Mouse (Mus musculus) hindbrain, embryonic 16.5 days (tissue): Measurements from ENCODE around the gene Sipa1l3. TPM values are rescaled to one million over a fixed set of nuclear protein-coding genes. Genes with fewer than 3 reads are reported as not detected.

ENCODE experiments used
- ATAC-seq: fragments of 200-750 bp; cut with Nextera tagmentation; 2 replicates; pipeline ENCODE4 v1.8.0; 2017; ENCODE audit warnings: moderate TSS enrichment, moderate library complexity
- H3K27ac ChIP-seq: fragments of 300-500 bp; sonication (generic); 2 replicates; pipeline ENCODE4 v1.5.1; 2014; ENCODE audit warnings: low read depth, mild to moderate bottlenecking, control low read depth, low read length, moderate library complexity
- H3K27me3 ChIP-seq: fragments of 300-500 bp; sonication (generic); replicated peaks from 2 replicates; pipeline ENCODE4 v1.6.1; 2014; ENCODE audit warnings: low read length; ENCODE audit not compliant: control insufficient read depth, insufficient read depth
- H3K36me3 ChIP-seq: fragments of 300-500 bp; sonication (generic); 2 replicates; pipeline ENCODE4 v1.6.1; 2014; ENCODE audit warnings: mild to moderate bottlenecking, low read length, moderate library complexity, mixed read lengths; ENCODE audit not compliant: control insufficient read depth, insufficient read depth
- H3K4me1 ChIP-seq: fragments of 300-500 bp; sonication (generic); 2 replicates; pipeline ENCODE4 v1.6.1; 2014; ENCODE audit warnings: low read depth, low read length; ENCODE audit not compliant: control insufficient read depth, insufficient read depth
- H3K4me2 ChIP-seq: fragments of 300-500 bp; sonication (generic); 2 replicates; pipeline ENCODE4 v1.6.1; 2014; ENCODE audit warnings: mild to moderate bottlenecking, low read length, control low read depth, moderate library complexity
- H3K4me3 ChIP-seq: fragments of 300-500 bp; sonication (generic); 2 replicates; pipeline ENCODE4 v1.5.1; 2014; ENCODE audit warnings: mild to moderate bottlenecking, low read length, control low read depth, moderate library complexity
- H3K9ac ChIP-seq: fragments of 300-500 bp; sonication (generic); 2 replicates; pipeline ENCODE4 v1.6.1; 2014; ENCODE audit warnings: low read depth, mild to moderate bottlenecking, control low read depth, low read length, moderate library complexity
- H3K9me3 ChIP-seq: fragments of 300-500 bp; sonication (generic); 2 replicates; pipeline ENCODE4 v1.6.1; 2014; ENCODE audit warnings: mild to moderate bottlenecking, low read length, moderate library complexity; ENCODE audit not compliant: control insufficient read depth
- WGBS: fragments of 180-500 bp; shearing (Covaris S2); extraction: QIAGEN DNeasy Blood & Tissue Kit; methylation state at CpG from one replicate; pipeline ENCODE4 v1.1.7; 2014; 5-methylcytosine and 5-hydroxymethylcytosine counted together
- polyA plus RNA-seq: library from polyadenylated mRNA; unstranded; fragments of >200 nt; fragmentation: Nextera tagmentation; extraction: Ambion mirVana; gene quantifications from 2 replicates; pipeline ENCODE4 v1.2.1, GENCODE M21; 2015

Gene Sipa1l3
- polyA plus RNA-seq, 1 experiment from 2014 or later = 23.1 TPM

DNA sequence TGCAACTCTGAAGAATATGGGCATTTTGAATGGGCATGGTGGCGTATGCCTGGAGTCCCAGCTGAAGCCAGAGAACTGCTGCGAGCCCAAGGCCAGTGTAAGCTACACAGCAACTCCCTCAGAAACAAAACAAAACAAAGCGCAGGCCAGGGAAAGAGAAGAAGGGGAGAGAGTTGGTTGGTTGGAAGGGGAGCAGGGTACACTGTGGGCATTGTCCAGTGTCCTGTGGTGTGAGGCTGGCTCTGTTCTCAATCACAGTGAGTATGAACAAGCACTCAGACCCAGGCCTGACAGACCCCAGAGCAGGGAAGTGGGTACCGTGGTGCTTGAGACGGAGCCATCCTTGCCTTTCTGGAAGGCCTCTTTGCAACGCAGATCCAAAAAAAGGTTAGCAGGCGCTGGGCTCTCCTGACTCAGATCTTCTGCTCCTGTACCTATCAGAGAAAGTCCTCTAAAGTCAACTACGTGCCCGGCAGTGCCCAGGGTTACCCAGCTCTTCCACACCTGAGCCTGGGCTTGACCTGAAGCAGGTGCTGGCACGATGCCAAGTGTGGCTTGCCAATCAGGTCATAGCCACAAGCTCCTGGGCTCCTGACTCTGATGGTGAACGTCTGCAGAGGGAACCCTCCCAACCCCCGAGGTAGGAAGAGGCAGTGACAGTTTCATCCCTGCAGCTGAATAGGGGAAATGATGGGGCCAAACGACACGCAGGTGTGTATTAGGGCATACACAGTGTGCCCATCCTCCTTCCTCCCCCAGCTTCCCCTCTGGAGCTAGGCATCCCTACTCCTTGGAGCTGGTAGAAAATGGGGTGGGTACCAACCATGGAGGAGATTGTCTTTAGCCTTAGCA, 59.3 kb downstream of the Sipa1l3 start:
- ATAC-seq = no peak

DNA sequence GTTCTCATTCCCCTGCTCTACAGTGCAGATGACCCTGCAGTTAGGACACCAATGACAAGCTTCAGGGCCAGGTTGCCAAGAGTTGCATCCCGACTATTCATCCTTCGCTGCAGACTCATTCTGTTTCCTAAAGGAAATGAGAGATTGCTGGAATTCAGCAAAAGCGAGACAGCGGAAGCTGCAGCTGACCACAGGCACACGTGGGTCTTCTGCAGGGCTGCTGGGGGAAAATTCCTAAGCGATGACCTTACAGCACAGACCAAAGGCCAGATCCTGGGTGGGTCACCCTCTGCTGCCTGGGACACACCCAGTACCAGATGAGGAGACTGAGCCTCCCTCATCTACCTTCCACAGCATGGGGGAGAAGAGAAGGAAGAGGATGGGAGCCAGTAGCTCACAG, 60.7 kb downstream of the Sipa1l3 start:
- Histone ChIP-seq H3K27ac (no peak overlapping the region), H3K4me2 (no peak overlapping the region), H3K9ac (no peak overlapping the region), H3K36me3 (no peaks in the 10 kb centered on the region), H3K4me1 (peaks cover 19% of the 10 kb centered on the region), H3K27me3 (no peaks in the 10 kb centered on the region), H3K9me3 (no peaks in the 10 kb centered on the region), H3K4me3 (no peak overlapping the region)
- ATAC-seq = no peak
- WGBS = 76% methylated on average over 6 of the region's 6 CpGs

More for the DNA sequence above, 59.3 kb downstream of the Sipa1l3 start:
- Histone ChIP-seq H3K9ac (no peak overlapping the region), H3K27ac (no peak overlapping the region), H3K9me3 (no peaks in the 10 kb centered on the region), H3K27me3 (no peaks in the 10 kb centered on the region), H3K4me3 (no peak overlapping the region), H3K4me1 (peaks cover 7% of the 10 kb centered on the region), H3K4me2 (no peak overlapping the region), H3K36me3 (no peaks in the 10 kb centered on the region)
- WGBS = 83% methylated on average over 14 of the region's 14 CpGs

DNA sequence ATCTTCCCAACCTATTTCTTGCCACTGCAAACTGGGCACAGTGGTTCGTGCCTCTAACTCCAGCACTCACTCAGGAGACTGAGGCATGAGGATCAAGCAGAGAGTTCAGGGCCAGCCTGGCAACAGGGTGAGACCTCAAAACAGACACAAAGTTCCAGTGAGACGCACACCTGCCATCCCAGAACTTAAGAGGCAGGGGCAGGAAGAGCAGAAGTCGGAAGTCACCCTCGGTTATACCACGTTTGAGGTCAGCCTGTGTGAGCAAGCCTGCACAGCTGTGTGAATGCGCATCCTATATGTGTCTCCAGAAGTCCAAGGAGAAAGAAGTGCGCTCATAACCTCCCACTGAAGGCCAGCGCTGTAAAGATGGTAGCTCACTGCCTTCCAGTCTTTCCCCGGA, 61.7 kb downstream of the Sipa1l3 start:
- Histone ChIP-seq H3K27ac (no peak overlapping the region), H3K27me3 (no peaks in the 10 kb centered on the region), H3K9ac (no peak overlapping the region), H3K36me3 (no peaks in the 10 kb centered on the region), H3K4me2 (no peak overlapping the region), H3K4me3 (no peak overlapping the region), H3K9me3 (no peaks in the 10 kb centered on the region), H3K4me1 (peaks cover 24% of the 10 kb centered on the region)
- WGBS = 89% methylated on average over 9 of the region's 9 CpGs
- no peak for ATAC-seq

DNA sequence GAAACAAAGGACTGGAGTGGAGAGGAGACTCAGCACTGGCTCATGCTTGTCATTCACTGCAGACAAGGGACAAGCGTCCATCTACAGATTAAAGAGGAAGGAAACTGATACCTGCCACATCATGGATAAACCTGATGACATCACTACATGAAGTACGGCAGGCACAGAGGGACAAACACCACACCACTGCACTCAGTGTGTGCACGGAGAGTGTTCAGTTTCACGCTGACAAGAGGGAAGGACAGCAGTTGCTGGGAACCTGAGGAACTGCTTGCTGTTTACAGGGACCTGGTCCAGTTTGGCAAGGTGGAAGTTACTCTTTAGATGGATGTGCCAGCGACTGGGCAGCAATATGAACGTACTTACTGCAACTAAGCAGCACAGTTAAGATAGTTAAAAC, 62.9 kb downstream of the Sipa1l3 start:
- H3K4me3 ChIP-seq = no peak overlapping the region
- no peaks in the 10 kb centered on the region for H3K9me3 ChIP-seq
- H3K4me1 ChIP-seq = peaks cover 24% of the 10 kb centered on the region
- no peak for ATAC-seq
- no peak overlapping the region for H3K4me2 ChIP-seq
- WGBS = 76% methylated on average over 6 of the region's 6 CpGs
- no peaks in the 10 kb centered on the region for H3K27me3 ChIP-seq
- H3K9ac ChIP-seq = no peak overlapping the region
- no peaks in the 10 kb centered on the region for H3K36me3 ChIP-seq
- no peak overlapping the region for H3K27ac ChIP-seq

DNA sequence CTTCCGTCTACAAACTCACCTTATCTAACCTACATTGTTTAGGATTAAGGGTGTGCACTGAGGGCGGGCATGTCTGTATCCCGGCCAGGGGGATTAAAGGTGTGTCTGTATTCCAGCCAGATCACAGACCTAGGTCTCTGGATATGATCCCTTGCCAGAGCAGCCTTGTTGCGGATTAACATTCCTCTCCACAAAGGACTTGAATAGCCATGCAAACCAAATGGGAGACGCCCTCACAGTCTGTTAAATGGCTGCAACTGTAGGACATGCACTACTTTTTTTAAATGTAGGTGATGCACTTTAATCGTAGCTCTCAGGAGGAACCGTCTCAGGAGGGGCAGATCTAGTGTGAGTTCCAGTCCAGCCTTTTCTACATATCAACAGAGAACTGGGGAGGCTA, 63.5 kb downstream of the Sipa1l3 start:
- Histone ChIP-seq H3K4me1 (peaks cover 24% of the 10 kb centered on the region), H3K27me3 (no peaks in the 10 kb centered on the region), H3K9ac (no peak overlapping the region), H3K4me3 (no peak overlapping the region), H3K9me3 (no peaks in the 10 kb centered on the region), H3K4me2 (no peak overlapping the region), H3K36me3 (no peaks in the 10 kb centered on the region), H3K27ac (no peak overlapping the region)
- ATAC-seq = no peak
- WGBS = 71% methylated on average over 7 of the region's 7 CpGs

DNA sequence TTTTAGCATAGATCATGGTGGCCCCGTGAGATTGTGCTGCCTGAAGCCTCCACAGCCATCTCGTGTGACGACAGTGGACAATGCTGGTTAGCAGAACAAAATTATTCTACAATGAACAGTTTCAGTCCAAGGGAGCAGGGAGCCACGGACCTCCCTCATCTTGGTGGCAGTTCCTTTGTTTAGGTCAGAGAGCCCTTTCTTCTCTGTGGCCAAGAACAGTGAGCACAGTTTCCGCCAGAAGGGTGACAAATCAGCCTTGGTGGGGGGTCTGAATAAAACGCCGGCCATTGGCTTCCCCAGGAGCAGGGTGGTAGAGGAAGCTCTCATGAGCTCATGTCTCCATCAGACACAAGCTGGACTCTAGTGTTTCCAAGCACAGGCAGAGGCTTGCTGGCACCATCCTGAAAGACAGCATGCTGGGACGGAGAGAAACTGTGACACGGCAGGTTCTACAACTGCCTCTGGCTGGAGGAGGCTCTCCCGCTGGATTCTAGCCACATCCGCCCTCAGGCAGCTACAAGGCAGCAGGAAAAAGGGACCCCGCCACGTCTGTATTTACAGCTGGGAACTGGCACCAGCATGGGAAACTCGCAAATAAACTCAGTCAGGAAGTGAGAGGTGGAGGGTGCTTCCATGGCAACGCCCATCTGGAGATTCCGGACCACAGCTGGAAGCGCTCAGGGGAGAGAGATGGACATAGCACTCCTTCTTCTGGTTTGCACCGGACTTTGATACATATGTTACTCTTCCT, 65.3 kb downstream of the Sipa1l3 start:
- 0 out of 2 replicates have a peak overlapping the region, but pooled peaks have one; percentile 2 for H3K9ac ChIP-seq

DNA sequence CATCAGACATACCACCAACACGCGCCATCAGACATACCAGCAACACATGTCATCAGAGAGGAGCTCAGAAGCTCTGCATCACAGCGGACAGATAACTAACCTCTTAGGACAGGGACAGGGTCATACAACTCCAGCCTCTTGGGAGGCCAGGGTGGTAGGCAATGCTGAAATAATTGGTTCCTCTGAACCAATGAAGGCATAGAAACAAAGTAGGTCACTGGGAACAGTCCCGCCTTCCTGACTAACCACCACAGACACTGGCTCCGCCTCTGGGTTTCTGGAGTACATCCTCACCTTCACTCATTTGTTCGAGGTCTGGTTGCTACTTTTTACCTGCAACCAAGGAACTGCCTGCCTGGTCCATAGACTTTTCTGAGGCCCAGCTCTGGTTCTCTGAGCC, 66.1 kb downstream of the Sipa1l3 start:
- Histone ChIP-seq H3K36me3 (no peaks in the 10 kb centered on the region), H3K9me3 (no peaks in the 10 kb centered on the region), H3K27me3 (no peaks in the 10 kb centered on the region), H3K4me1 (peaks cover 24% of the 10 kb centered on the region), H3K27ac (peak overlapping the region; percentile 77), H3K4me2 (no peak overlapping the region), H3K9ac (no peak overlapping the region), H3K4me3 (no peak overlapping the region)
- WGBS = 81% methylated on average over 6 of the region's 6 CpGs
- ATAC-seq = no peak

More for the DNA sequence above, 65.3 kb downstream of the Sipa1l3 start:
- Histone ChIP-seq H3K4me1 (peaks cover 24% of the 10 kb centered on the region), H3K4me3 (no peak overlapping the region), H3K9me3 (no peaks in the 10 kb centered on the region), H3K4me2 (peak overlapping the region; percentile 20), H3K36me3 (no peaks in the 10 kb centered on the region), H3K27ac (peak overlapping the region; percentile 77), H3K27me3 (no peaks in the 10 kb centered on the region)
- 9% methylated on average over 18 of the region's 18 CpGs for WGBS
- ATAC-seq = peak; percentile 83

DNA sequence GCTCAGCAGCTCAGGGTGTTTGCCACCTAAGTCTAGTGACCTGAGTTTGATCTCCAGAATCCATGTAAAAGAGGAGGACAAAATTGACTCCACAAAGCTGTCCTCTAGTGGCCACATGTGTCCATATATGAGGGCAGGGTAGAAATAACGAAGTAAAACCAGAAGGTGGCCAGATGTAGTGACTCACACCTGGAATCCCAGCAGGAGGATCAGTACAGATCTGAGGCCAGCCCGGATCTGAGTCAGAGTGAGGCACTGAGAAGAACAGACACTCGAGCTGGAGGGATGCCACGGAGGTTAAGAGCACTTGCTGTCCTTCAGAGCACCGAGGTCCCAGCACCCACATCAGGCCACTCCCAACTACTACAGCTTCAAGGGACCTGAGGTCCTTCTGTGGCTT, 68.3 kb downstream of the Sipa1l3 start:
- H3K4me2 ChIP-seq = no peak overlapping the region
- H3K4me3 ChIP-seq = no peak overlapping the region
- H3K27me3 ChIP-seq = no peaks in the 10 kb centered on the region
- 88% methylated on average over 5 of the region's 5 CpGs for WGBS
- no peaks in the 10 kb centered on the region for H3K36me3 ChIP-seq
- no peak overlapping the region for H3K27ac ChIP-seq
- H3K9ac ChIP-seq = no peak overlapping the region
- ATAC-seq = no peak
- H3K4me1 ChIP-seq = peaks cover 23% of the 10 kb centered on the region
- H3K9me3 ChIP-seq = no peaks in the 10 kb centered on the region

DNA sequence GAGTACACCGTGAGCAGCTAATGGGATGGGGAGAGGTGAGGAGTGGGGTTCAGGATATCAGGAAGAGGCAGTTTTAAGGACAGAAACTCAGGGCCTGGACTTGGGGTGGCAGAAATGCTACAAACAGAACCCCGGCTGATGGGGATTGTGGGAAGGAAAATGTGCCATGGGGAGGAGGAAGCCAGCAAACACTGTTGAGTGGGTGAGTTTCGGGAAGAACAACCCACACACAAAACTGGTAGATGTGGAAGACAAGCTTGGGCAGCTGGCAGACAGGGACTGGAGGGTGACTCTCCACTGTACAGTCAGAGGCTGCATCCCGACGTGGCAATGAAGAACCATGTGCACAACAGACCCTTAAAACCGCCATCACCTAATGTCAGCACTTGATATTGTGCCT, 69.6 kb downstream of the Sipa1l3 start:
- 93% methylated on average over 6 of the region's 6 CpGs for WGBS
- peaks cover 25% of the 10 kb centered on the region for H3K4me1 ChIP-seq
- no peak overlapping the region for H3K4me3 ChIP-seq
- H3K27ac ChIP-seq = no peak overlapping the region
- no peak for ATAC-seq
- H3K27me3 ChIP-seq = no peaks in the 10 kb centered on the region
- no peaks in the 10 kb centered on the region for H3K36me3 ChIP-seq
- H3K9me3 ChIP-seq = no peaks in the 10 kb centered on the region
- H3K4me2 ChIP-seq = no peak overlapping the region
- H3K9ac ChIP-seq = no peak overlapping the region
